Mouse (Mus musculus) mouse embryonic stem cell (cell line): ENCODE measurements at regions not wholly inside any gene's neighbourhood (a gene's known extent, or its start where the extent isn't known, plus 50 kb on each side); places are given as distances from the start of the nearest gene placed in this dataset.

ENCODE experiments used
- in situ Hi-C, 2 experiments: fragments of 300-500 bp; cut with MboI; formaldehyde crosslinking; loops; 1 replicate in 1 of 2; 3 replicates in 1 of 2; pipeline ENCODE4 v1.14.3; 2019 to 2020; ENCODE audit warnings: low sequenced_read_pairs in 2 of 2, low pct_unique_long_range_greater_than_20kb in 1 of 2, mixed read lengths in 1 of 2; ENCODE audit not compliant: unreplicated experiment in 1 of 2

DNA sequence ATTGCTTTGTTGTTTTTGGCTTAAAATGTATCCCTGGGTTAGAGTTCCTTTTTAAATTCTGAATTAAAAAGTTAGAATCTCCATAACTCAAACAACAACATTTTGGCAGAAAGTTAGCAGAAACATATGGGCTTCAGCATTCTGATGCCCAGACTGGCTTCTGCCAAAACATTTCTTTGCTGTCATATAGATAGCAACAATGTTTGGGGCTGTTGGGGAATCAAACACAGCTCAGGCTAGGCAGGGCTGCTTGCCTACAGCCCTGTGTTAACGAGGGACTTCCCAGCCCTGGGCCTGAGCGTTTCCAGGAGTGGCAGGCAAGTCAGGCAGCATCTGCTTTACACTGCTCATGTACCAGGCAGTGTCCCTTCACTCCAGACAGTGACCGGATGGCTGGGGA is 201.0 kb upstream of the Pard3b start:
- in situ Hi-C loops = no loop called here

DNA sequence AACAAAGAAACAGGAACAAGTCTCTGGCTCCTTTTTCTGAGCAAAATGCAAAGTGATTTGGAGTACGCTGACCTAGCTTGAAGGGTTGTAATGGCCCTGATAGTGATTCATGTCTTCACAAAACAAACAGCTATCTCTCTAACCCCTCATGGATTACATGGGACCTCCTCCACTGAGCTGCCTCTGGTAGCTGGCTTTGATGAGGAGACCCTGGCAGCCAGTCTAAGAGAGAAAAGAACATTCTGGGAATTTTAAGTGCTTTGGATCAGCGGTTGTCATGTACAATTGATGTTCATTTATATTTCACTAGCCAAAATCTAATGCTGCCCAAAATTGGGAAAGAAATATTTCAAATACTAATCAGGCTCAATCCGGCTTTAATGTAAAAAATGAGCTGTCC is 177.2 kb upstream of the Pard3b start:
- in situ Hi-C loops = no loop called here

DNA sequence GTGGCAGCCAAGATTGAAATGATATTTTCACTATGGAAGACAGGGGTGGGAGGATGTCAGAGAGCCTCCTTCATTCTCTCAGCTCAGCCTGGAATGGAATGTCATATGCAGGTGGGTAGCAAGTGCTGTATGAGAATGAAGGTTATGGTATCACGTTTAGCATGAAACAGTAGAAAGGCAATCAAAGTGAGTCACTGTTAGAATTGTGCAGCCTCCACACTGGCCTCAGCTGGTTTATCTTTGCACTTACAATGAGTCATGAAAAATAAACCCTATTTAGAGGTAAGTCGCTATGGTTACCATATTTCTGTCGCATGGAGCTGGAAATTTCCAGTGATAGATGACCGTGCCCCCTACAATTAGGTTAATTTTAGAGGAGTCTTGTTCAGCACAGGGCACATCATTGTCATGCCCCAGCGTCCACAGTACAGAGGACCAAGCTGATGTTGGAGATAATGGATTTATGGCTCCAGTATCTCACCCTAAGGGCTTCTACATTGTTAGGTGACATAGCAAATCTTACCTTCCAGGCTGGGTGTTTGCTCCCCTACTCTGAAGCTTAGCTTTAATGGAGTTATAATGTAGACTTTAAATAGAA is 167.9 kb upstream of the Pard3b start:
- in situ Hi-C loops = no loop called here

DNA sequence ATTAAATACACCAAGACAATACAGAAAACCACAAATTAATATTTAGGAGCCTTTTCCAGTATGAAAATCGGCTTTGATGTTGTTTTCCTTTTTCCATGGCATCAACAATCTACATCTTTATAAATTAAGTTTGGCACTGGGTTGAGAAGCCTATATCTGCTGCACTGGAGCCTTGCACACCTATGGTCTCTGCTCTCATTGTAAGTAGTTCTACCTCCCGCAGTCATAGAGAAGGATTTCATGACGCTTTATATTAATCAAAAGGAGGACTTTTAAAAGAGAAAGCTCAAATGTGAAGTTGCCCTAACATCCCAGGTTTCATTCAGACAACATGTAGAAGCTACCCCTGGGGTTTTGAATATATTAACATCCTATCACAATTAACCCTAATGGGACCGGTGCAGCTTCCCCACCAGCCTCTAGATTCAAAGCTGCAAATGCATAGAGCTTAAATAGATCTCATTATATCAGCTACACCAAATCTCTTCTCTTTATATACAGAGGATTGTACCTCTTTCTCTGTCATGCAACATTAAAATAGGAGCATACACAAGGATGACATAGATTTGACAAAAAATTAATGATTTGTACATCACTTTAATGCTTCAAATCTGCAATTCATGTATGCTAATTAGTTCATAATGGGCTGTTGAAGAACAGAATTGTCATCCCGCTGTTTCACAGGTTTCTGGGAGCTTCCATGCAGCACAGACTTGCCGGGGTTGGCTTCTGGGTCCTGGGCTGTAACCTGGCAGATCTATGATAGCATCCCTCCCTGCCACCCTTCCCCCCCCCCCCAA is 166.6 kb upstream of the Pard3b start:
- in situ Hi-C loops = no loop called here

DNA sequence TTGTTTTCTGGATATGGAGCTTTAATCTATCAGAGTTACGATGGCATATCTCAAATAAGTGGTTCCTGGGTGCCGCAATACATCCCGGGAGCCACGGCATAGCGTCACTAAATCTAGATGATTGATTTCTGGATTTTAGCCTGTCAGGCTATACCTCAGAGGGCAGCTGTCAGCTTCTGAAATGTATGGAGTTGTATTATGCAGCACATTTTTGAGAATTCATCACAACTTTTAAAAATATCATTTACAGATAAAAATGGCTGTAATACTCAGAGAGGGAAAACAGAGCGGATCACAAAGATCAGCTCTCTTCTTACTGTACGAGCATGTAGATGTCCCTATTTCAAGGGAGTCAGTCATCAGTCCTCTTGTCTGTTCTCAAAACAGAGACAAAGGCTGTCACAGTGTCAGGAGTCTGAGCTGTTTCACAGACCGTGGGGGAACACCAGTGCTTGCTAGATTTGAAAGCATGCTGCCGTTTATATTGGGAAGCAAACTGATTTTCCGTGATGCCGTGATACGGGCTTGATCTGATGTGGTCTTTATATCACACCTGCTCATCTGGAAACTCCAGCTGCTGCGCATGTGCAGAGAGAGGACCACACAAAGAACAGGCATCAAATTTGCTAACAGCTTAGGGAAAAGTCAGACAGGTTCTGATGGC is 165.9 kb upstream of the Pard3b start:
- in situ Hi-C loops = no loop called here

DNA sequence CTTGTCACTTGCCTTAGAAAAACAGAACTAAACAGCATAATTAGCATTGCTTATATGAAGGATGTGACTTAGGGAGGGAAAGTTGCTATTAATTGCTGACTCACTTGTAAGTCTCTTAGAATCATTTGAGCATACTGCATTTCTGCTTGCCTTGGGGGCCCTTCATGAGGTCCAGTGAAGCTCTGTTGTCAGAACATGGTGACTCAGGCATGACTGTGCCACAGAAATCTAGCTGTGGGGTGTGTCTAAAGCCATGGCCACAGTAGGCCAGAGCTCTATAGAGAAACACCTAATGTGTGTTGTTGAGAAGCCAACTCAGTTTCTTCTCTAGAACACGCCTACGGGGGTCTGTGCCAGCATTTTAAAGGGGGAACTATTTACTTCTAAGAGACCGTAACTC is 153.2 kb upstream of the Pard3b start:
- in situ Hi-C loops = no loop called here

DNA sequence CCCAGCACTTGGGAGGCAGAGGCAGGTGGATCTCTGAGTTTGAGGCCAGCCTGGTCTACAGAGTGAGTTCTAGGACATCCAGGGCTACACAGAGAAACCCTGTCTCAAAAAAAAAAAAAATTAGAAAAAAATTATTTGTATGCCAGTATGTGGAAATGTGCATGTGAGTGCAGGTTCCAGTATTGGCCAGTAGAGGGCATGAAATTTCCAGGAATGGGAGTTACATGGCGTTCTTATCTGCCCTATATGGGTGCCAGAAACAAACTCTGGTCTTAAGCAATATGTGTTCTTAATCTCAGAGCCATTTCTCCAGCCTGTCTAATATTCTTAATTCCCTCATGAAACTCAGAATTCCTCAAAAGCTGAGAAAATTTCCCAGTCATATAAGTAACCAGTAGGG is 113.7 kb upstream of the Pard3b start:
- in situ Hi-C loops = loop anchor here in 1 of 2 experiments (25.0 kb wide), 1 partner anchor 237 kb away; no protein-coding TSS in a partner anchor

DNA sequence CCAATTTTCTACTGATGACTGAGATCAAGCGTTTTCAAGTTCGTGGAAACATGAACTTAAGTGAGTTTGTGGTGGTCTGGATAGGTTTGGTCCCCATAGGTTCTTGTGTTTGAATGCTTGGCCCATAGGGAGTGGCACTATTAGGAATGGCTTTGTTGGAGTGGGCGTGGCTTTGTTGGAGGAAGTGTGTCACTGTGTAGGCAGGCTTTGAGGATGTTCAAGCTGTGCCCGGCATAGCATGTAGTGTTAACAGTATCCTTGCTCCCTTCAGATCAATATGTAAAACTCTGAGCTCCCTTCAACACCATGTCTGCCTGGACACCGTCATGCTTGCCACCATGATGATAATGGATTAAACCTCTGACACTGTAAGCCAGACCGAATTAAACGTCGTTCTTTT is 112.7 kb upstream of the Pard3b start:
- in situ Hi-C loops = loop anchor here in 1 of 2 experiments (25.0 kb wide), 1 partner anchor 236 kb away; no protein-coding TSS in a partner anchor

DNA sequence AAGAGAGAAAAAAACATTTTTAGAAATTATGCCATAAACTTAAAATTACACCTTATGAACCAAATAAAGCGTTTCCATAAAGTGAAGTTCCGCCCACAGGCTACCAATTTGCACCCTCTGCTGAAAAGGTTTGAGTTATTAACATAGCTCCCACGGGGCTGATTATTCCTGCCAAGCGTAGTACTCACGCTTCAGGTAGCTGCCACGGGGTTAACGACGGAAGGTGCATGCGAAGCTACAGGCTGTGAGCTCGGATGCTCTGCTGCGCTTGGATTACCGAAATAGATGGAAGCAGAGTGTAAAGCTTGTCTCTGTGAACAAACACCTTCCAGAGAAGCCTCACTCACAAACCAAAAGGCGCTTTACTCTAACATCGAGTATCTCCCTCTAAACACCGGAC is 109.9 kb upstream of the Pard3b start:
- in situ Hi-C loops = loop anchor here in 1 of 2 experiments (25.0 kb wide), 1 partner anchor 234 kb away; no protein-coding TSS in a partner anchor

DNA sequence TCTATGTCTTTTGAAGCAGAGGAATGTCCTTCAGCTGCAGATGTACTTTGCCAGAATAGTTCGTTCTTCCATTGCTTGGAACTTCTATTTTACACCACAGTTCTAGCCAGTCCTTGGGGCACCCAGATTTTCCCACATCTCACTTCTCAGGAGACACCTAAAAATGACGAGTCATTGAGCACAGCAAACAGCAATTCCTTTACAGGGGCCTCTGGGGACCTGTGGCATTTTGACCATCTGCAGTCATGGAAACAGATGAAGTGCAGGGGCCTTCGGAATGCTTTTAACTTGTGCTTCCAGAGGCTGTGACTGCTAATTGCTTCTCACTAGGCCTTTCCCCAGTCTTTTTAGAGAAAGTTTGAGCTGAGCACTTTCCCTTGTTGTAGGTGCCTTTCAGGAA is 108.5 kb upstream of the Pard3b start:
- in situ Hi-C loops = loop anchor here in 1 of 2 experiments (25.0 kb wide), 1 partner anchor 232 kb away; no protein-coding TSS in a partner anchor

DNA sequence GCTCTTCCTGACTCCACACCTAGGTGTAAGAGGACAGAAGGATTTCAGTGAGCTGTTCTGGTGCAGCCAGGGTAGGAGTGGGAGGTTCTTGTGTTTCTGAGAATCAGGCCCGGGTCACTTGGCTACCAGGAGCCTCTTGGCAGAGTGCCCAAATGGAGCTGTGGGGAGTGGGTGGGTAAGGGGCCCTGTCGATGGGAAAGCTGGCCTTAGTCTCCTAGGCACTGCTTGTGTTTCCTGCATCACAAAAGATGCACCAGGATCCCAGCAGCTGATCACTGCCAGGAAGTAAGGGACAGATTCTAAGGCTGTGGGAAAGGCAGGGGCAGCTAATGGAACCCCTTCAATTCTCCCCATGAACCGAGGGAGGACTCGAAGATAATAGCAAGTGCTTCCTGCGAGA is 107.1 kb upstream of the Pard3b start:
- in situ Hi-C loops = loop anchor here in 1 of 2 experiments (25.0 kb wide), 1 partner anchor 231 kb away; no protein-coding TSS in a partner anchor

DNA sequence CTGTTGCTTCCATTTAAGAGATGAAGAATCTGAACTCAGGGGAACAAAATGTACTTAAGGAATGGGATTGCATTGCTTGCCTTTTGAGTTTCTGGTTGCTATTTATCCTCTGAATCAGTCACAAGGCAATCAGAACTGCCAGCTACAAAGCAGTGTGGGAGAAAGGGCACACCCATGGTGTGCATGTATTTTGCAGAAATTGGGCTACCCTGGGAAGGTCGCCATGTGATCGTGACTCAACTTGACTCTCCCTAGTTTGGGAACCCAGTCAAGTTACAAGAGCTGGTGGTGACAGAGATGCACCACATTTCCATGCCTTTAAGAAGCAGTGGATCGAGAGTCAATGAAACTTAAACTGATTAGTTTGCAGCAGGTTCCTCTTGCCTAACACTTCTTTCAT is 98.5 kb upstream of the Pard3b start:
- in situ Hi-C loops = loop anchor here in 1 of 2 experiments (25.0 kb wide), 1 partner anchor 222 kb away; no protein-coding TSS in a partner anchor

DNA sequence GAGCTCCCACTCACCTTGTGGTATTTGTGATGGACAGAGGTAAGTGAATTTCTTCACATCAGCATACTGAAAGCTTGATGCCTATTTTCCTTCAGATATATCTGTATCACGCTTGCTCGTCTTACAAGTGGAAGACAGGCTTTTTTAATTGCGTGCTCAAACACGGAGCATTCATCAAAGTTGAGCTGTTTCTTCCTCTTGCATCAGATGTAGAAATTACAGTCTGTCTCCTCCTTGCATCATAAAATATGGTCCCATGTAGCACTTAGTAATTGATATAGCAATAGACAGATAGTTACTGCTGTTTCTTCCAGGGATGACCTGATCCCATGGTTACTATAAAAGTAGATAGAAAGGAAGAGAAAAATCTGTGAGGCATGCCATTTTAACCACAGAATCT is 97.5 kb upstream of the Pard3b start:
- in situ Hi-C loops = loop anchor here in 1 of 2 experiments (25.0 kb wide), 1 partner anchor 221 kb away; no protein-coding TSS in a partner anchor

DNA sequence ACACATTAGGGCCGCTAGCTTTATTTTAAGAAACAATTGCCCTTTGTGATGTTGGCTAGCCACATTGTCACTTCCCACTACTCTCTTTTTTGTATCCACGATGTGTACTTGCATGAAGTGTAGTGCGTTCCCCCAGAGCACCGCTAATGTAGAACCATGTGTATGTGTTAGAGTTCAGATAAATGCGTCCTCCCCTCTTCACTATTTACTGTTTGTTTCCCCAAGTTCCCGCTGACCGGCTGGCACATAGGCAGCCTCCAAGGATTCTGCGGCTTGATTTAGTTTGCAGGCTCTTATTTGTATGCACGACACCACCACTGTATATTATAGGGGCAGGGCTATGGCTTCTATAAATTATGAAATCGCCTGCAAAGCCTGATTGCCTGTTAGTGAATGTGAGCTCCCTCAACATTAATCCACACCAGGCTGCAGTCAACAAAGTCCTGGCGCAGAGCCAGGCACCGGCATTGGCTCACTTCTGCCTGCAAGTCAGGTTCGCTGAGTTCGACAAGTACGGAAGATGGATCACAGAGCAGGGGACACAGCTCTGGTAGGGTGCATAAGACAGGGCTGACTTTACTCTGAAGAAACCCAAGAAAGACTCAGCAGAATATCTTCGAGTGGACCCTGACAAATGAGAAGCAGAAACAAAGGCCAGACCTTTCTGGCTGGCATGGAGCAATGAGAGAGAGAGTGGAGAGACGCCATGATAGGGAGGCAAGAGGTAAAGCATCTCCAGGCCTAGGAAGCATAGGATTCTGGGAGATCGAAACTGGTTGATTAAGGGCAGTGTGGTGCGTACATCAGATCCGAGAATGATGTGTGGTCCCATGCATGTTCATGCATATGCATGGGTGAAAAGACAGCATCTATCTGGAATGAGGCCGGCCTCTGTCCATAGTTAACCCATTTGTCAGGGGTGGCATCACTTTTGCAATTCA is 85.8 kb upstream of the Pard3b start:
- in situ Hi-C loops = no loop called here

DNA sequence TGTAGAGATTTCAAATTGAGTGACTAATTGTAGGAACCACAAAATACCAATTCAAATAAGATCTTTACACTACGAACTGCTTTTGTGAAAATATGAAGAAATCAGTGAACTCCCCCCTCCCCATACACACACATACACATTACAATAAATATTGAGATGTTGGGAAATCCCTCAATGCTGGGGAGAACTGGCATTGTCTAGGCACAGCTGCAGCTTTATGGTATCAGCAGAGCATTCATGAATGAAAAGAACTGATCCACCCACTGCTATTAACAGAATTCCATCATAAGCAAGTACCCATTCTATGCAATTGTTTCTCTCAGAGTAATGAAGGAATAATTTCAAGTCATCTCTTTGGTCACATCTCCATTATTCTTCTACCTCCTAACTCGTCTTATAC is 79.1 kb upstream of the Pard3b start:
- in situ Hi-C loops = no loop called here

DNA sequence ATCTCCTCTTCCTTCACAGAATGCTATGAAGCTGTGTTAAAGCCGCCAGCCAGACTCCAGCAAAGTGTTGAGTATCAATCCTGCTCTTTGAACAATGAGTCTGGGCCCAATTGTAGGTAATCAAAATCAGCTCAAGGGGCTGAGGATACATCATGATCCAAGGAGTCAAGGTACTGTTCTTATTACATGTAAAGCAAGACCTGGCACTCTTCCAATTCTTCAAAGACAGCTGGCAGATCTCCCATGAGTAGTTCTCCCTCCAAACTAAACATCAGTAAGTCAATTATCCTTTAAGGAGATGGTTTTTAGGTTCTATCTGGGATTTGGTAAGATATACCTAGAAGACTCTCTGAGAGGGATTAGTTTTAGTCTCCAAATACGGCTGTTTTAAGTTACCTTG is 76.5 kb upstream of the Pard3b start:
- in situ Hi-C loops = no loop called here

DNA sequence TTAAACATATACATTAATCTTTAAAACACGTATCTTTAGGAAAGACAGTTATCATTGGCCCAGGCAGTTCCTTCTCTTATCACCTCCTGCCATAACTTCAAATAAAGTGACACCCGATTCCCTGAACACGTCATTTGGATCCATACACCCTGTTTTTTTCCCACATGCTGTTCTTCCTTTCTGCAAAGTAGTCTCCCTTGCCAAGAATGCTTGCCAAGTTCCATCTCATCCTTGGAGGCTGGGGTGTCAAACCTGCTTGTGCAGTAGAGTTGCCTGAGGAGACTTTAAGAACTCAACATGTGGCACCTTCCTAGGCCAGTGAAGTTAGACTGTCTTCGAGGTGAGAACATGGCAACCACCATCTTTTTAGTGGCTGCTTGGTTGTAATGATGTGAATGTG is 73.2 kb upstream of the Pard3b start:
- in situ Hi-C loops = no loop called here

DNA sequence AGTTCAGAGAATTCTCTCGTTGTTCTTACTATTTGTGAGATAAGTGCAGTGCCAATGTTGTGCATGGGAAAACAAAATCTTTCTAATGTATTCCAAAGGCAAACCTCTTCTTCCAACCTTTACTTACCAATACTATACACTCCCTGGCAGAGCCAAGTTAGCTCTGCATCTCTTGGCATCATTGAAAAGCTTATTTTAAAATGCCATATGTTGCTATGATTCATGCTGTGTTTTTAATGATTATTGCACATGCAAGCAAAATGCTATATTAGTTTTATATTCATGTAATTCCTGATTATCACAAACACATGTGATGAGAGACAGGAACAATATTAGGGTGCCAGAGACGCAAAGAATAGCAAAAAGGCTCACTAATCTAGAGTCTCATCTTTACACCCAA is 64.3 kb upstream of the Pard3b start:
- in situ Hi-C loops = no loop called here
